Mouse (Mus musculus) liver, embryonic 14.5 days (tissue): ENCODE data around the gene Celf5.
A peak's percentile ranks its signal among the peaks of the same experiment; 100 is the strongest.

Experiments
- CTCF ChIP-seq: IDR thresholded peaks from 2 replicates; pipeline ENCODE4 v1.5.1; 2016; ENCODE audit warnings: antibody characterized with exemption, low read depth, control low read depth
- EP300 ChIP-seq: IDR thresholded peaks from 2 replicates; pipeline ENCODE4 v1.6.1; 2016; ENCODE audit warnings: antibody characterized with exemption, low read depth

DNA sequence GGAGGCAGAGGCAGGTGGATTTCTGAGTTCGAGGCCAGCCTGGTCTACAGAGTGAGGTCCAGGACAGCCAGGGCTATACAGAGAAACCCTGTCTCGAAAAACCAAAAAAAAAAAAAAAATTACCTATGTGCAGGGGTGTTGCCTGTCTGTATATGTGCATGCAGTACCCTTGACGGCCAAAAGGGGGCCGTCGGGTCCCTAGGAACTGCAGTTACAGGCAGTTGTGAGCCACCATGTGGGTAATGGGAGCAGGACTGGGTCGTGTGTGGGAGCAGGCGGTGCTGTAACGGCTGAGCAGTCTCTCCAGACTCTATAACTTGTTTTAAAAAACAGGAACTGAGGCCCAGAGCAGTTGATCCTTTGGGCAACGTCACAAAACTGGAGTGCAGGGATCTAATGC is 1.5 kb upstream of the Celf5 start:
- TF ChIP-seq CTCF (peak; percentile 82), EP300 (no peak)
